Mouse (Mus musculus) cerebellum, adult 9-11 months (tissue): Measurements from ENCODE around the gene Clpx.

Experiments used
- DNase-seq: peaks from one replicate; pipeline ENCODE4 v3.0.0; 2022

Gene Clpx

GRCm38 (mm10) chr9:65347112-65347850, 53.2 kb downstream of the Clpx start:
- DNase-seq, result no peak

- DNase-seq, result no peak
Measured at GRCm38 (mm10) chr9:65353251-65353650, 59.2 kb downstream of the Clpx start.

- no peak for DNase-seq
Measured at GRCm38 (mm10) chr9:65356561-65356960, 62.5 kb downstream of the Clpx start.

DNA sequence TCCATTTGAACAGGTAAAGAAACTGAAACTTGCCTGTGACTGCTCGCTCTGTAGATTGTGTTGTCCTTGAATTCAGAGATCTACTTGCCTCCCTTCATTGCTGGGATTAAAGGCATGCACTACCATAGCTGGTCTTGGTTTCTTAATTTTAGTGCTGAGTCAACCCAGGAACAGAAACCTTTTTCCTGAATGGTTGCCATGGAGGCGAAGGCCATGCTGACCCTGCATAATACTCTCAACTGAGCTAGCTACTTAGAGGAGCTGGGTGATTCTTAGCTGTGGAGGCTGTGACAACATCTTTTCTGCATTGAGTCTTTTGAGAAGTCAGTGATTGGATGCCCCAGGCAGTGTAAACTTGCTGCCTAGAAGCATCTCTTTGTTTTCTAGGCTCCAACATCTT, 62.9 kb downstream of the Clpx start:
- DNase-seq, result no peak

DNA sequence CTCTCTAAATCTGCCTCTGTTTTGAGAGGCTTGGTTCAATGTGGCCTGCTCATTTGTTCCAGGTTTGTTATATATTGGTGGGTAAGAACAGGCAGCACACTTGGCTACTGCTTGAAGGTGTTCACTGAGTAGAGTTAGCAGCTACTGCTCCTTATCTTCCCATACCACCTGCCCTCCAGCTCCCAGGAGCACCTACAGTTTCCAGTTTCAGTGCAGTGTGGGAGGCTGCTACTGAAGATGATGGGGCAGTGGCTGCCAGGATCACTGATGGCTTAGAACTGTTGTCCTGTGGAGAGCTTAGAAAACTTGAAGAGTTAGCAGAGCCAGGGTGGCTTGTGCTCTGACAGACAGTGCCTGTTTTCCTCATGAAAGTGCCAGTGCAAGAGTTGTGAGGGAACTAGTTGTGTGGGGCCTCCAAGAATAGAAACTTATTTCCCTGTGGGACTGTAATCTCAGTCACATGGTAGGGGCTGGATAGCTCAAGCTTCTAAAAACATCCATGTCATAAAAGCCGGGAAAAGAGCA, 65.0 kb downstream of the Clpx start:
- no peak for DNase-seq

DNA sequence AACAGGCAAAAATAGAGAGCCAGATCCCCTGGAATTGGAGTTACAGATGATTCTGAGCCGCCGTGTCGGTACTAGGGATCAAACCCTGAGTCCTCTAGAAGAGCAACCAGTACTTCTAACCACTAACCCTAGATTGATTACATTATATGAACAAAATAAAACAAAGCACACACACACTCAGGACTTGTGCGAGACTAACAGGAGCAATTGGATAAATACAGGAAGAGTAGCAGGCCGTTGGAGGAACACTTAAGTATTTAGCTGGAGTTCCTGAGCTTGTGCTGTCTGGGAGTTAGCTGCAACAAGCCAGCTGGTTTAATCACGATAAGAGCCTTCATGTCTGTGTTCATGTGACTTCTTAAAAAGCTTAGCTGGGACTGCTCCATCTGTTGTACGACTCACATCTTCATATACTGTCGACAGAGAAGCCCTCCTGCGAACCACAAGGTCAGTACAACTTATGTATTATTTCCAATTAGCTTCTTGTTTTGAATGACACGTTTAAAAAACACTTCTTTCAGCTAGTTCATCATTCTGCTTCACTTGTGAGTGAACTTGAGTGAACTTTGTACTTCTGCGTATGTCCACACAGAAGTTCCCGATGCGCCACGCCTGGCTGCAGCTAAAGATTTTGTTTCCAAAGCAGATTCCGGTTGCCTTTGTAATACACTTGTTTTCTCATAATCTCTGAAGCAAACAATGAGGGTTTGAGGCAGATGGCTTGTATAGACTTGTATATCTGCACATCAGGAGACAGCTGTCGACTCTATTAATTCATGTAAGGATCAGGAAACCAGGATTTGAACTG, 66.8 kb downstream of the Clpx start, which contains the start of gene Ubap1l:
TSS of gene Ubap1l (plus strand) at position 401 of the 808 bp plus-strand sequence.
- no peak for DNase-seq

GRCm38 (mm10) chr9:65363684-65364083, 69.6 kb downstream of the Clpx start:
- no peak for DNase-seq

DNA sequence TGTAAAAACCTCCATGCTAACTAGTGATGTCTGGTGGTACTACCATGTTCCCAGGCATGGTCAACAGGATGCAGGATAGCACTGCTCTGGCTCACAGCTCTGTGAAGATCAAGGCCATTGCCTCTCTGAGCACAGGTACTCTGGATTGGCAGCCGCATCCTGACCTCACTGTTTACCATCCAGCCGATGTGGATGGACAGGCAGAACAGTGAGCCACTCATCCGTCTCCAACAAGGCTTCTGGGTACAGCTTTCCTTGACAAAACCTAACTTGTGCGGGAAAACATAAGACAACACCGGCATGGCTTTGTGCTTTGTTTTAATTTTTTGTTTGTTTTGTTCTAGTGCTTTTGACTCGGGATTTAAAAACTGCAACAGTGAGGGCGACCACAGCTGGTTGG, 71.7 kb downstream of the Clpx start:
- DNase-seq, result no peak

GRCm38 (mm10) chr9:65371756-65372155, 77.7 kb downstream of the Clpx start:
- no peak for DNase-seq

DNA sequence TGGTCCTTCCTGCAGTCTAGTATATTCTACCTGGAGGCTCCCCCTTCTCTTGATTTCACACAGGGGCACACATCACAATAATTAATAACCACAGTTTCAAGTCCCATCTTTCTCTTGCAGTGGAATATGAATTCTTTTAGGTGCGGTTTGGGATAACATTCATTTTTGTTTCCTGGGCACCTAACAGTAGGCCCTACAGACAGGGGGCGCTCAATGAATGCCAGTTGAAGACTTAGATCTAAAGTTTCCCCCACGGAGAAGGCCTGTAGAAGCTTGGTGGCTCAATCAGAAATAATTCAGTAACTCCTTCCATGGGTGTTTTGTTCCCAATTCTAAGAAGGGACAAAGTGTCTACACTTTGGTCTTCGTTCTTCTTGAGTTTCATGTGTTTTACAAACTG, 78.4 kb downstream of the Clpx start:
- no peak for DNase-seq

DNA sequence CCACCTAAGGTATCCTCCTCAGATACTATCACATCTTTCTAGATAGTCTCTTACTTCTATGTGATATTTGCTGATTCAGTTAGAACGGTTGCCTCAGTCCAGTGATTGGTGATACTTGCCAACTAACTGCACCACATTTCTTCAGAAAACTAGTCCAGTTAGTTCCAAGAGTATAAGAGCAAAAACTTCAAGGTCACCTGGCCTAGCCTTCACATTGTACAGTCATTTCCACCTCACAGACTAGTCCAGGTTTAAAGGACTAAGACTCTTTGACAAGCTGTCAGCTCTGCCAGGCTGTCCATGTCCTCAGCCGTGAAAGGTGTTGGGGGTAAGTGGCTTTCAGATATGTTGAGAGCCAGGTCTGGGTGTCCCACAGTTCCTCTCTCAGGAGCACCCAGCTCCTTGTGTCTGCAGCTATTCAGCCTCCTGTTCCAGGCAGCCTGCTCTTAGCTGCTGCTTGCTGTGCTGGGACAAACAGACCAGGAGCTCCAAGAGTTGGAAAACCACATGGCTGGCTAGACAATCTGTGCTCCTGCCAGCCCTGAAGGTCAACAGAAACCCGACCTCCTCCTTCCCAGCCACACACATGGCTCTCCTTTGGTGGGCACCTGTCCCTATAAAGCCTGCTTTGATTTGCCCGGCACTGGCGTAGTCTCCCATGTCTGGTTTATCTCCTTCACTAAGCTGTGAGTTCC, 80.6 kb downstream of the Clpx start:
- no peak for DNase-seq

GRCm38 (mm10) chr9:65375163-65375934, 81.3 kb downstream of the Clpx start:
- no peak for DNase-seq
